Mouse (Mus musculus): Measurements from ENCODE around the gene Bean1.

- TF ChIP-seq CTCF (IDR thresholded peaks at IDR 0.05; ENCODE audit: insufficient read depth, low read length), result no peak
- no peak for TF ChIP-seq POLR2A (IDR thresholded peaks at IDR 0.05; ENCODE audit: borderline replicate concordance, extremely low read depth, low read depth, low read length)
Observed at GRCm38 (mm10) chr8:104247908-104248275, 77.7 kb downstream of the Bean1 start.
